Mouse (Mus musculus) lung, adult 2 months (tissue): Measurements from ENCODE around the gene Gatd1.

Source experiments
- CTCF ChIP-seq: fragments of 200-500 bp; IDR thresholded peaks from 2 replicates; pipeline ENCODE4 v1.5.1; 2011; ENCODE audit warnings: mild to moderate bottlenecking, low read length, control low read depth; ENCODE audit not compliant: insufficient read depth
- POLR2A ChIP-seq: fragments of 200-500 bp; IDR thresholded peaks from 2 replicates; pipeline ENCODE4 v1.6.1; 2011; ENCODE audit warnings: low read depth, mild to moderate bottlenecking, control low read depth, low read length, borderline replicate concordance; ENCODE audit errors: extremely low read depth

- no peak for TF ChIP-seq POLR2A
- TF ChIP-seq CTCF: no peak
Measured at GRCm38 (mm10) chr7:141442199-141442598, 28.3 kb upstream of the Gatd1 start.
